Mouse (Mus musculus) ovary, postnatal 14 days (tissue): Measurements from ENCODE around the gene Slc2a12.

ENCODE experiments used
- DNase-seq: peaks from one replicate; pipeline ENCODE4 v3.0.0; 2022; ENCODE audit warnings: low spot score

Slc2a12 gene

DNA sequence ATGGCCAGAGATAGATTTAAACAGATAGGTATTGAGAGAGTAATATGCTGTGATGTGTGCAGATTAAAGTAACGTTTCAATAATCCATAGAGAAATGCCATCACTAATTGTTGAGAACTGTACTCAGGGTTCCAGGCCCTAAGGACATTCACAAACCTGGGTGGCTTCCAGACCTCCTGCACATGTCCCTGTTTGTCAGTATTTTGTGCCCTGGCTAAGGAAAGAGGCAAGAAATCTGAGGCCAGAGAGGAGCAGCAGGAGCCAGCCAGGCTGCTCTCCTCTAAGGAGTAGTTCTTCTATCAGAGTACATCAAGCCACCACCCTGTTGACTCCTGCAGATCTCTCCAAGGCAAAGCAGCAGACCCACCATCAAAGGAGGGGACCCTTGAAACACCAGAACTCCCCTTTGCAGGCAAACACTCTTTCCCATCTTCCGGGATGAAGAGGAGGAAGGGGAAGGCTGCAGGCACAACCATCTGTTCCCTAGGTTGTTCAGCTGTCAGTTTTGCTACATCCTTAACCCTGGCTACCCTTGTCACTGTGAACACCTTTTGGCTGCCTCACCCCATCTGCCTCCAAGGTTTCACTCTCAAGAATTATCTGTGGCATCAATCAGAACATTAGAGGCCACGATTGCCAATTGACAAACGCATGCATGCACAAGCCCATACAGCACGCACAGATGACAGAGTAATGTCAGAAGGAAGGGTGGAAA is 15.6 kb downstream of the Slc2a12 start:
- no peak for DNase-seq

- no peak for DNase-seq
These were observed 23.7 kb downstream of the Slc2a12 start for GRCm38 (mm10) chr10:22668509-22668908.

- DNase-seq: no peak
These were observed 29.4 kb downstream of the Slc2a12 start for GRCm38 (mm10) chr10:22674176-22674575.

GRCm38 (mm10) chr10:22675848-22676630 is 31.2 kb downstream of the Slc2a12 start:
- DNase-seq: no peak

- DNase-seq: no peak
These were observed 51.4 kb downstream of the Slc2a12 start for GRCm38 (mm10) chr10:22696236-22696635.

DNA sequence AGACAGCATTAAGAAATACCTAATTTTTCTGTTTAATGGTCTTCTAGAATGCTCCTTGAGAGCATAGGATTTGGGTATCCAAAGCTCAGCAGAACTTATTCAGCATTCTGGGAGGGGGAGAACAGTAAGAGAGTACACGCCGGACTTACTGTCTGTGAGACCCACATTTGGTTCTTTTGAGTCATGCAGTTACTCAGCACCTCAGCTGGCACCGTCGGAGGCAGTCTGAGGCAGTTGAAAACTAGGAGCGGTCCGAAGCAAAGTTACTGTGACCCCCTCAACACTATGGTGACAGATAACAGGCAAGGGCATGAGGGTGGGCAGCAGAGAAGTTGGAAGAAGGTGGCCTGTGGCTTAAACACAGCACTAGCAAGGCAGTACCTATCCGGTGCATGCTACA is 52.1 kb downstream of the Slc2a12 start:
- no peak for DNase-seq

DNA sequence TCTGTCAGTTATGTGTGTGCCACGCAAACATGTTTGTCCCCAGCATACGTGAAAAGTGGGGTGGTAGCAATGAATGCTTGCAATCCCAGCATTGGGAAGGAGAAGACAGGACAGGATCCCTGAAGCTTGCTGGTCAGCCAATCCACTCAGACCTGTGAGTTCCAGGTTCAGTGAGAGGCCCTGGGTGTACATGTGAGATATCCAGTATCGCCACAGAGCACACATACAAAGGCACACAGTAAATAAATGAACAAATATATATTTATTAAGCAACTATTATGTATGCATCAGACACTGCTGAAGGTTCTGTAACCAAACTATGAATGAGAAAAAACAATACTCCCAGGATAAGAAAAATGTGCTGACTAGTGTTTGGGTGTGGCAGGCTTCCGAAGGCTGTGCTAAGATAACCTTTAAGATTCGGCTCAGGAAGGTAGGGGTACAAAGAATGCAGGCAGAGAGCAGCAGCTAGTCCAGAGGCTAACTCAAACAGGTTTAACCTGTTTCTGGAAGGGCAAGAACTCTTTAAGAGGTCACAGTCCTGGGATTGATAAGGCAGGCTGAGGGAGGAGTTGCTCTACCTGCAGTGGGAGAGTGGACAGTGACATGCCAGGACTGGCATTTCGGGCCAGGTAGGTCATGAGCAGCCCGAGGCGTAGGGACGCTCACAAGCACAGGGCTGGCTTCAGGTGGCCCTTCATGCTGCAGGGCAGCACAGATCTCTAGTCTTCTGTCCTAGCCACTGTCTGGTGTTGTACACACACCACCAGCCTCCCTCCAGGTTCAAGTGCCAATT is 53.5 kb downstream of the Slc2a12 start:
- DNase-seq: no peak

- no peak for DNase-seq
These were observed 54.9 kb downstream of the Slc2a12 start for GRCm38 (mm10) chr10:22699487-22700335.

GRCm38 (mm10) chr10:22700773-22701172 is 56.0 kb downstream of the Slc2a12 start:
- DNase-seq: no peak

- DNase-seq: no peak
These were observed 56.9 kb downstream of the Slc2a12 start for GRCm38 (mm10) chr10:22701485-22702315.

GRCm38 (mm10) chr10:22703844-22704243 is 59.0 kb downstream of the Slc2a12 start:
- no peak for DNase-seq

GRCm38 (mm10) chr10:22708190-22708843 is 63.5 kb downstream of the Slc2a12 start:
- DNase-seq: no peak

DNA sequence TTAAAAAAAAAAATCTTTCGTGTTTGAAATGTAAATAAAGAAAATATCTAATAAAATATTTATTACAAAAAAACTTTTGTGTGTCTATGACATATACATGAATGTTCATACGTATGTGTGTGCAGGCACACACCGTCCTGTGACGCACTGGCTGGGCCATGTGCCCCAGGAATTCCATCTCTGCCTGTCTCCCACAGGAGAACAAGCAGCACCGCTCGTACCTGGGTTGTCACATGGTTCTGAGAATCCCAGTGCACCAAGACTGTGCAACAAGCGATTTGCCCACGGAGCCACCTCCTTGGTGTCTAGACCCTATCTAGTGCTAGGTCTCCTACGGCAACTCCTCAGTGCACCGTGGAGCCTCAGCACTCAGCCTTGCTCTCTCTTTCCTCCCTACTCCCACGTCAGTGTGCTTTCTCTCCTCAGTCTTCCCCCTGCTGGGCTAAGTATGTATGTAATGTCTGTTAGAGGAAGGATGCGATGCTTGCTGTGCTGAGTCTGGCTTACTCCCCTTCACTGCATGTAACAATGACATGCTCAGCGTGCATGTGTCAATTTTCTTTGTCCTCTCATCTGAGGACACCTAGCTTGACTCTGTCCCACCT is 65.5 kb downstream of the Slc2a12 start:
- no peak for DNase-seq

GRCm38 (mm10) chr10:22712955-22713354 is 68.1 kb downstream of the Slc2a12 start:
- DNase-seq: no peak

- peak; percentile 42 for DNase-seq
These were observed 69.7 kb downstream of the Slc2a12 start for GRCm38 (mm10) chr10:22714520-22714919.

DNA sequence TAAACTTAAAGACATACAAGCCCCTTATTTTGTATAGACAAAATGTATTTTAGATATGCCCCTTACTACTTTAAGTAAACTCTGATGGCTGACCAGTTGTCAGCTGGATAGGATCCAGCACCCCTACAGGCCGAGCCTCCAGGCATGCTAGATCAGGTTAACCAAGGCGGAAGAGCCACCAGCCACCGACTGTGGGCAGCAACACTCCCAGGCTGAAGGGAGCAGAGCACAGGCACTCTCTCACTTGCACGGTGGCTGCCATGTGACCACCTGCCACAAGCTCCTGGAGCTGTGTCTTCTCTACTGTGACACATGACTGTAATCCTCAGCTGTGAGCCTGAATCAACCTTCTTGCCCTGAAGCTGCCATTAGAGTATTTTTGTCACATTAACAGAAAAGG is 73.7 kb downstream of the Slc2a12 start:
- no peak for DNase-seq

GRCm38 (mm10) chr10:22720781-22721529 is 76.1 kb downstream of the Slc2a12 start:
- DNase-seq: no peak

DNA sequence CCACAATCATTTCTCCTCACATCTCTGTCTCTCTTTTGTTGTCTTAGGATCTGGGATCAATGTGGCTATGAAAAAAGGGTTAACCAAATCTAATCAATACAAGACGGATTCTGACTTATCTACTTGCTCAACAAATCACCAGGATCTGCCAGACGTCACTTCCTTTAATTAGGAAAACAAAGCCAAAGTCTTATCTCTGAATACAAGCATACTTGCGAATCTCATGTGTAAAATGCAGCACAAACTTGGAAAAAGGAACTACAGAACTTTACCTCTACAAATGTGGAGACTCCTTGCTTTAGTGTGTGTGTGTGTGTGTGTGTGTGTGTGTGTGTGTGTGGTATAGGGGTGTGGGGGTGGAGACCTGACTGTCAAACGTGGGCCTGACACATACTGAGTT is 80.4 kb downstream of the Slc2a12 start:
- no peak for DNase-seq

GRCm38 (mm10) chr10:22726295-22726694 is 81.5 kb downstream of the Slc2a12 start:
- DNase-seq: no peak
